Mouse (Mus musculus) thymus, adult 2 months (tissue): ENCODE measurements around the gene Phxr2. TPM values are rescaled to one million over a fixed set of nuclear protein-coding genes. Genes with fewer than 3 reads are reported as not detected.
A peak's percentile ranks its signal among the peaks of the same experiment; 100 is the strongest.

ENCODE experiments used
- DNase-seq: peaks from one replicate; pipeline ENCODE4 v3.0.0; 2021
- H3K27ac ChIP-seq: fragments of 200-500 bp; 2 replicates; pipeline ENCODE4 v1.5.1; 2012; ENCODE audit warnings: low read length, control low read depth; ENCODE audit not compliant: control insufficient read depth, insufficient read depth
- H3K27me3 ChIP-seq: fragments of 200-500 bp; 2 replicates; pipeline ENCODE4 v1.6.1; 2012; ENCODE audit warnings: mild to moderate bottlenecking, low read length, moderate library complexity, mixed read lengths; ENCODE audit not compliant: control insufficient read depth, insufficient read depth
- H3K36me3 ChIP-seq: fragments of 200-500 bp; 2 replicates; pipeline ENCODE4 v1.6.1; 2012; ENCODE audit warnings: mild to moderate bottlenecking, low read length, moderate library complexity; ENCODE audit not compliant: control insufficient read depth, insufficient read depth
- H3K4me1 ChIP-seq: fragments of 200-500 bp; replicated peaks from 2 replicates; pipeline ENCODE4 v1.6.1; 2012; ENCODE audit warnings: low read length; ENCODE audit not compliant: control insufficient read depth, insufficient read depth
- H3K4me3 ChIP-seq: fragments of 200-500 bp; 2 replicates; pipeline ENCODE4 v1.5.1; 2012; ENCODE audit warnings: mild to moderate bottlenecking, low read length, control low read depth, moderate library complexity; ENCODE audit not compliant: control insufficient read depth, insufficient read depth
- CTCF ChIP-seq: fragments of 200-500 bp; IDR thresholded peaks from 2 replicates; pipeline ENCODE4 v1.5.1; 2012; ENCODE audit warnings: mild to moderate bottlenecking, control low read depth, low read length, moderate library complexity, borderline replicate concordance; ENCODE audit not compliant: control insufficient read depth, poor library complexity, insufficient read depth; ENCODE audit errors: extremely low read depth
- POLR2A ChIP-seq: fragments of 200-500 bp; IDR thresholded peaks from 2 replicates; pipeline ENCODE4 v1.6.1; 2012; ENCODE audit warnings: mild to moderate bottlenecking, low read length, control low read depth, moderate library complexity; ENCODE audit not compliant: control insufficient read depth, poor library complexity, insufficient read depth; ENCODE audit errors: extremely low read depth
- WGBS: fragments of 180-500 bp; shearing (Covaris S2); methylation state at CpG from one replicate; pipeline ENCODE4 v1.1.7; 2018; 5-methylcytosine and 5-hydroxymethylcytosine counted together
- polyA plus RNA-seq: library from polyadenylated mRNA; depleted of rRNA; stranded (reverse); fragments of >200 nt; gene quantifications from 2 replicates; pipeline ENCODE4 v1.2.3, GENCODE M21; 2012

Gene Phxr2
- polyA plus RNA-seq, 1 experiment = 0.74 TPM

DNA sequence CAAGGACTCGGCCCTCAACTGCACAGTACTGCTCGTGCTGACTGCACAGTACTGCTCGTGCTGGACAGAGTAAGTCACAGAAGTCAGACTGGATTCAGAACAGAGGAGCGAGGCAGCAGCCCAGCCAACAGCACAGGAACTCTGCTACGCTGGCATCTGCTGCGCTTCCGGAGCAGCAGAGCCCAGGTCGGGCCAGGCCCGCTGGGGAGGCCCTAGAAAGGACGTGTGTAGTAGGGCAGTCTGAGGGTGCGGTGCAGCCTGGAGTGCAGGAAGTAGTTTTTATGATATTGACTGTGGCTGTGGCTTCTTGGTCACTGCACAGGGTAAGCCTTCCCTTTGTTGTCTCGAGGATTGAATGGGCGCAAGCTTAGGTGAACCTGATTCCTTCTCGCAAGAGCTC, 829 bp upstream of the Phxr2 start:
- TF ChIP-seq CTCF (0 out of 2 replicates have a peak, but pooled peaks have one; percentile 36), POLR2A (0 out of 2 replicates have a peak, but pooled peaks have one; percentile 46)
- Histone ChIP-seq H3K4me3 (no peak overlapping the region), H3K27ac (peak overlapping the region; percentile 79), H3K4me1 (peaks cover 47% of the 10 kb centered on the region), H3K36me3 (no peaks in the 10 kb centered on the region), H3K27me3 (no peaks in the 10 kb centered on the region)
- WGBS = 14% methylated on average over 14 of the region's 14 CpGs
- DNase-seq = peak; percentile 72

DNA sequence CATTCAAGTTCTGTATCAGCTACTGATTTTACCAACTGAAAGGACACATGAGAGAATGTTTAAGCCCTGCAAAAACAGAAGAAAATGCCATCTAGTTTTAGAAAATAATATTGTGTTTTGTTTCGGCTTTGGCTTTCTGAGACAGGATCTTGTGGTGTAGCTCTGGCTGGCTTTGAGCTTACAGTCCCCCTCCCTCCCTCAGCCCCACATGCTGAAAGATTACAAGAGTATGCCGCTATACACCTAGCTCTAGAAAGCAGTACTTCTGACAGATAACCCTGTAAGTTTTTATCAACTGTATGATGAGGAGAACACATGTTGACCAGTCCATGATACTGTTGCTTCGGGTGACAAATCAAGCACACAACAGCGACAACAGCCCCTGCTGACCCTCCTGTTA, 6.7 kb downstream of the Phxr2 start:
- 63% methylated on average over 4 of the region's 4 CpGs for WGBS
- peaks cover 41% of the 10 kb centered on the region for H3K4me1 ChIP-seq
- H3K27ac ChIP-seq = peak overlapping the region; percentile 86
- no peaks in the 10 kb centered on the region for H3K27me3 ChIP-seq
- H3K4me3 ChIP-seq = no peak overlapping the region
- TF ChIP-seq POLR2A = no peak
- DNase-seq = peak; percentile 51
- H3K36me3 ChIP-seq = no peaks in the 10 kb centered on the region

- DNase-seq = no peak
- WGBS = 62% methylated on average over 6 of the region's 6 CpGs
- Histone ChIP-seq H3K27me3 (no peaks in the 10 kb centered on the region), H3K4me1 (peaks cover 41% of the 10 kb centered on the region), H3K27ac (peak overlapping the region; percentile 33), H3K36me3 (no peaks in the 10 kb centered on the region), H3K4me3 (no peak overlapping the region)
- TF ChIP-seq CTCF = no peak
These were observed 7.4 kb downstream of the Phxr2 start for GRCm38 (mm10) chr10:99118697-99119096.

DNA sequence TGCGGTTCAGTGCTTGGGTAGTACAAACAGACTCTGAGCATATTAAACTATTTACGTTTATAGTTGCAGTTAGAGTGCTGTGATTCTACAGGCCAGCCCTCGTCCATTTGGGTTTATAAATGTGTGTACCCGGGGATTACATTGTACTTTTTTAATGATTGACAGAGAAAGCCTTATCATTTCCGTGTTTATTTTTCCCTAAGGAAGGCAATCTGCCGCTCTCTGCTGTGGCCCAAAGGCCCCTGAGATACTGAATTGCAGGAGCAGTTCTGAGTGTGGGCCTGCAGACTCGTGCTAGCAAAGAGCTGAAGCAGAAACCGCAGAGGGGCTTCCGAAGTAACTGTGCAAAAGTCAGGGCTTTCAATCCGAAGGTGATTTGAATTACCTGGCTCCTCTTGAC, 8.2 kb downstream of the Phxr2 start:
- DNase-seq = no peak
- Histone ChIP-seq H3K27me3 (no peaks in the 10 kb centered on the region), H3K4me1 (peaks cover 41% of the 10 kb centered on the region), H3K4me3 (no peak overlapping the region), H3K27ac (no peak overlapping the region), H3K36me3 (no peaks in the 10 kb centered on the region)
- 95% methylated on average over 10 of the region's 10 CpGs for WGBS
- no peak for TF ChIP-seq CTCF
- no peak for TF ChIP-seq POLR2A

DNA sequence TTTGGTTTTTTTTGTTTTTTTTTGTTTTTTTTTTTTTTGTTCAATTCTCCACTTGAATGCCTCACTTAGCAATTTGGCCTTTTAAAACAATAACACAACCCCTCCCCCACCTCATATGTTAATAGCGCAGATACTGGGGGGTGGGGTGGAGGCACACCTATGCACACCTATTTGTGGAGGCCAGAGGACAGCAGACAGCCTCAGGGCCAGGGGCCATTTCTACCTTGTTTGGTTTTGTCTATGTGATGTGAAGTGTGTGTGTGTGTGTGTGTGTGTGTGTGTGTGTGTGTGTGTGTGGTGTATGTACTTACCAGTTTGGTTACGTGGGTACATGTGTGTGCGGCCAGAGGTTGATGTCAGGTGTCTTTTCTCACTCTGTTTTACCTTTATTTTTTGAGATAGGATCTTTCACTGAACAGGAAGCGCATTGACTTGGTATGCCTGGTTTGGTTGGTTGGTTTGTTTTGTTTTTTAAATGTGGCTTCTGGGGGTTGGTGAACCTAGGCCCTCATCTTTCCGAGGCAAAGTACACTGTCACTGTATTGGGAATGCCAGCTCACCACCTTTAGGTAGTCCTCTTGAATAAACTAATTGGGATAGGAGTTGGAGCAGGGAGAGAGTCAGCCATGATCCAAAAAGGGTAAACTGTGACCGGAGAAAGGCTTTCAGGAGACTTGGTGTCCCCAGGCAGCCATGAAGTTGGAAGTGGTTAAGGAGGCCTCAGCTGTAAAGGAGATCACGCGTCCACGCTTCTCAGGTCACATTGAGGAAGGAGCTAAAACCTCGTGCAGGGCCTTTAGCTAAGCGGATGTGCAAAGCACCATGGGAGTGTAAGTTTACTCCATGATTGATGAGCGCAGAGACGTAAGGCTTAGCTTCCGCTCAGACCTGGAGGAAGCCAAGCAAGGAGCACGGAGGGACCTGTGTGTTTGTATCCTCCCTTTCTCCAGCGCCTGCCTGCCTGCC, 9.2 kb downstream of the Phxr2 start:
- H3K4me3 ChIP-seq = no peak overlapping the region
- DNase-seq = no peak
- H3K4me1 ChIP-seq = peaks cover 41% of the 10 kb centered on the region
- no peaks in the 10 kb centered on the region for H3K36me3 ChIP-seq
- peak overlapping the region; percentile 66 for H3K27ac ChIP-seq
- H3K27me3 ChIP-seq = no peaks in the 10 kb centered on the region
- 61% methylated on average over 16 of the region's 16 CpGs for WGBS
- TF ChIP-seq POLR2A (no peak), CTCF (no peak)

- TF ChIP-seq POLR2A (no peak), CTCF (no peak)
- Histone ChIP-seq H3K27ac (no peak overlapping the region), H3K4me1 (peaks cover 43% of the 10 kb centered on the region), H3K36me3 (no peaks in the 10 kb centered on the region), H3K27me3 (no peaks in the 10 kb centered on the region), H3K4me3 (no peak overlapping the region)
- DNase-seq = no peak
- WGBS = 88% methylated on average over 8 of the region's 8 CpGs
These were observed 9.9 kb downstream of the Phxr2 start for GRCm38 (mm10) chr10:99116237-99116632.

DNA sequence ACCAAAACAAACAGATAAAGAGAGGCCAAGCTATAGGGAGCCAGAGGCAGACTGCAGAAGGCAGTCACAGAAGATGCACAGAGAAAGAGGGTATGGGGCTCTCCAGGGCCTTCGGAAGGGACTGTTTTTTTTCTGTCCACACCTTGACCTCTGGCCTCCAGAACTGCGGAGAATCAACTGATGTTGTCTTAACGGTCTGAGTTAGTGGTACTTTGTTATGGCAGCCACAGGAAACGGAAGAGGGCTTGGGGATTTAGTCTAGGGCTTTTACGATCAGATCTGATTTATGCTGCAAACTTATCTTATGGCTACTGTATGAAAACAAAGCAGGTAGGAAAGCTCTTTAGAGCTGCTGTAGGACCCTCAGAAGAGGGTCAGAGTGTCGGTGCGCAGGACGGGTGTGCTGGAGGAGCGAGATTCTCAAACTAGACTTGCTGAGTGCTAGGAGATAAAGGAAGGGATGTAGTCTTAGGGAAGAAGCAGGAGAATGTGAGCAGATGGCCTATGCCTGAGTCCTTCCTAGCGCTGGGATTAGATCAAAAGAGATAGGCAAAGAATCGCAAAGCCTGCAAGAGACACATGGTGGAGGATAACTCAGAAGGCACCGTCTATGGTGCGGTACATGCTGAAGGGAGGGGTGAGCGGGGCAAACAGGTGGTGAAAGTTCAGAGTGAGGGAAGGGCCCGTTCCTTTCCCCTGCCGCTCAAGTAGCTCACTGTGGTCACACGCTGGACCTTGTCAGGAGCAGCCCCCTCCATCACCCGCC, 10.5 kb downstream of the Phxr2 start:
- H3K4me1 ChIP-seq = peaks cover 48% of the 10 kb centered on the region
- no peak for DNase-seq
- no peak overlapping the region for H3K27ac ChIP-seq
- H3K27me3 ChIP-seq = no peaks in the 10 kb centered on the region
- H3K4me3 ChIP-seq = no peak overlapping the region
- H3K36me3 ChIP-seq = no peaks in the 10 kb centered on the region
- TF ChIP-seq CTCF = no peak
- no peak for TF ChIP-seq POLR2A
- 60% methylated on average over 18 of the region's 18 CpGs for WGBS
